Mouse (Mus musculus) cerebellum, adult 18-20 months (tissue): ENCODE measurements around the gene Fat3.

ENCODE experiments used
- DNase-seq, 2 experiments: peaks; one replicate each; pipeline ENCODE4 v3.0.0; 2021

The Fat3 gene

GRCm38 (mm10) chr9:16226545-16226944, 274.5 kb downstream of the Fat3 start:
- DNase-seq, result no peak

- DNase-seq, result peak; percentile 61 to 66
These were observed 279.2 kb downstream of the Fat3 start for GRCm38 (mm10) chr9:16221885-16222284.

GRCm38 (mm10) chr9:16216235-16216634, 284.9 kb downstream of the Fat3 start:
- no peak for DNase-seq

GRCm38 (mm10) chr9:16214731-16215681, 286.1 kb downstream of the Fat3 start:
- DNase-seq, result peak in 1 of 2 experiments; percentile 10

GRCm38 (mm10) chr9:16213324-16213723, 287.8 kb downstream of the Fat3 start:
- no peak for DNase-seq

- no peak for DNase-seq
These were observed 288.5 kb downstream of the Fat3 start for GRCm38 (mm10) chr9:16212628-16213027.

- DNase-seq, result peak in 1 of 2 experiments; percentile 5
These were observed 288.9 kb downstream of the Fat3 start for GRCm38 (mm10) chr9:16212163-16212562.

GRCm38 (mm10) chr9:16211468-16211867, 289.6 kb downstream of the Fat3 start:
- DNase-seq, result no peak

- DNase-seq, result no peak
These were observed 298.8 kb downstream of the Fat3 start for GRCm38 (mm10) chr9:16202296-16202695.

GRCm38 (mm10) chr9:16200948-16201347, 300.1 kb downstream of the Fat3 start:
- peak; percentile 76 to 78 for DNase-seq

GRCm38 (mm10) chr9:16186461-16186860, 314.6 kb downstream of the Fat3 start:
- DNase-seq, result no peak

- DNase-seq, result peak; percentile 44 to 49
These were observed 331.8 kb downstream of the Fat3 start for GRCm38 (mm10) chr9:16169238-16169637.

- no peak for DNase-seq
These were observed 333.0 kb downstream of the Fat3 start for GRCm38 (mm10) chr9:16168051-16168450.

GRCm38 (mm10) chr9:16159366-16159765, 341.7 kb downstream of the Fat3 start:
- DNase-seq, result no peak

GRCm38 (mm10) chr9:16153580-16153930, 347.5 kb downstream of the Fat3 start:
- no peak for DNase-seq

GRCm38 (mm10) chr9:16152756-16153579, 348.1 kb downstream of the Fat3 start:
- no peak for DNase-seq

- no peak for DNase-seq
These were observed 351.0 kb downstream of the Fat3 start for GRCm38 (mm10) chr9:16150046-16150445.

- no peak for DNase-seq
These were observed 353.4 kb downstream of the Fat3 start for GRCm38 (mm10) chr9:16147735-16148134.

- no peak for DNase-seq
These were observed 356.4 kb downstream of the Fat3 start for GRCm38 (mm10) chr9:16144684-16145083.

- DNase-seq, result no peak
These were observed 361.8 kb downstream of the Fat3 start for GRCm38 (mm10) chr9:16139300-16139699.

- no peak for DNase-seq
These were observed 368.0 kb downstream of the Fat3 start for GRCm38 (mm10) chr9:16133098-16133497.

GRCm38 (mm10) chr9:16132594-16132993, 368.5 kb downstream of the Fat3 start:
- DNase-seq, result no peak

- DNase-seq, result no peak
These were observed 379.3 kb downstream of the Fat3 start for GRCm38 (mm10) chr9:16121756-16122155.
